Mouse (Mus musculus) heart, postnatal 0 days (tissue): ENCODE data around the gene Nup214. TPM values are rescaled to one million over a fixed set of nuclear protein-coding genes. Genes with fewer than 3 reads are reported as not detected.

Experiments used
- ATAC-seq: fragments of 200-750 bp; cut with Nextera tagmentation; 2 replicates; pipeline ENCODE4 v1.8.0; 2017; ENCODE audit warnings: low read depth, moderate number of reproducible peaks, moderate library complexity; ENCODE audit not compliant: insufficient read depth
- DNase-seq: peaks from one replicate; pipeline ENCODE4 v3.0.0-alpha.2; 2016; ENCODE audit warnings: low spot score
- H3K27ac ChIP-seq: fragments of 300-500 bp; sonication (generic); 2 replicates; pipeline ENCODE4 v1.5.1; 2014; ENCODE audit warnings: low read depth, mild to moderate bottlenecking
- H3K27me3 ChIP-seq: fragments of 300-500 bp; sonication (generic); 2 replicates; pipeline ENCODE4 v1.6.1; 2014; ENCODE audit warnings: low read length, mixed read lengths; ENCODE audit not compliant: control insufficient read depth, insufficient read depth
- H3K36me3 ChIP-seq: fragments of 300-500 bp; sonication (generic); replicated peaks from 2 replicates; pipeline ENCODE4 v1.6.1; 2014; ENCODE audit warnings: low read length, mixed read lengths; ENCODE audit not compliant: control insufficient read depth, insufficient read depth
- H3K4me1 ChIP-seq: fragments of 300-500 bp; sonication (generic); 2 replicates; pipeline ENCODE4 v1.6.1; 2014; ENCODE audit warnings: antibody characterized with exemption; ENCODE audit not compliant: control insufficient read depth, insufficient read depth
- H3K4me2 ChIP-seq: fragments of 300-500 bp; sonication (generic); 2 replicates; pipeline ENCODE4 v1.6.1; 2014; ENCODE audit warnings: low read depth, mild to moderate bottlenecking, low read length, moderate library complexity
- H3K4me3 ChIP-seq: fragments of 300-500 bp; sonication (generic); 2 replicates; pipeline ENCODE4 v1.5.1; 2014; ENCODE audit warnings: low read depth, low read length
- H3K9ac ChIP-seq: fragments of 300-500 bp; sonication (generic); replicated peaks from 2 replicates; pipeline ENCODE4 v1.6.1; 2014; ENCODE audit warnings: low read depth, low read length, mixed read lengths
- H3K9me3 ChIP-seq: fragments of 300-500 bp; sonication (generic); replicated peaks from 2 replicates; pipeline ENCODE4 v1.6.1; 2016; ENCODE audit warnings: low read length; ENCODE audit not compliant: control insufficient read depth
- CTCF ChIP-seq: IDR thresholded peaks from 2 replicates; pipeline ENCODE4 v1.5.1; 2016; ENCODE audit warnings: antibody characterized with exemption, control low read depth, low read depth
- EP300 ChIP-seq: IDR thresholded peaks from 2 replicates; pipeline ENCODE4 v1.6.1; 2016; ENCODE audit warnings: antibody characterized with exemption, low read depth
- WGBS: fragments of 180-500 bp; shearing (Covaris S2); extraction: QIAGEN DNeasy Blood & Tissue Kit; methylation state at CpG from one replicate; pipeline ENCODE4 v1.1.7; 2014; 5-methylcytosine and 5-hydroxymethylcytosine counted together
- polyA plus RNA-seq: library from polyadenylated mRNA; unstranded; fragments of >200 nt; fragmentation: Nextera tagmentation; extraction: Ambion mirVana; gene quantifications from 2 replicates; pipeline ENCODE4 v1.2.1, GENCODE M21; 2015
- total RNA-seq: library from RNA; depleted of rRNA; stranded (reverse); fragments of >200 nt; gene quantifications from 2 replicates; pipeline ENCODE4 v1.2.3, GENCODE M21; 2014; ENCODE audit warnings: low replicate concordance

Nup214 gene
- total and polyA plus RNA-seq, 2 experiments from 2014 or later, result 17.3 to 35.7 TPM

GRCm38 (mm10) chr2:31954779-31955181 lies 19.5 kb upstream of the Nup214 start:
- TF ChIP-seq EP300 (no peak), CTCF (no peak)
- H3K9me3 ChIP-seq, result no peaks in the 10 kb centered on the region
- no peaks in the 10 kb centered on the region for H3K27me3 ChIP-seq
- peak overlapping the region; percentile 87 for H3K27ac ChIP-seq
- no peak overlapping the region for H3K9ac ChIP-seq
- no peak overlapping the region for H3K4me3 ChIP-seq
- H3K4me2 ChIP-seq, result no peak overlapping the region
- H3K4me1 ChIP-seq, result peaks cover 15% of the 10 kb centered on the region; the same call in 1 of the 2 replicates
- WGBS, result 45% methylated on average over 9 of the region's 9 CpGs
- ATAC-seq, result peak; percentile 57
- H3K36me3 ChIP-seq, result no peaks in the 10 kb centered on the region
- DNase-seq, result peak; percentile 53

- TF ChIP-seq CTCF (no peak), EP300 (no peak)
- Histone ChIP-seq H3K36me3 (no peaks in the 10 kb centered on the region), H3K27ac (no peak overlapping the region), H3K27me3 (no peaks in the 10 kb centered on the region), H3K4me1 (peaks cover 13% of the 10 kb centered on the region; the same call in 1 of the 2 replicates), H3K4me2 (no peak overlapping the region), H3K4me3 (no peak overlapping the region), H3K9ac (no peak overlapping the region), H3K9me3 (no peaks in the 10 kb centered on the region)
- no peak for ATAC-seq
- WGBS, result 89% methylated on average over 5 of the region's 5 CpGs
- DNase-seq, result no peak
These were observed 18.6 kb upstream of the Nup214 start for GRCm38 (mm10) chr2:31955686-31956085.

- Histone ChIP-seq H3K4me1 (peaks cover 4% of the 10 kb centered on the region; the same call in 1 of the 2 replicates), H3K4me2 (no peak overlapping the region), H3K4me3 (no peak overlapping the region), H3K36me3 (no peaks in the 10 kb centered on the region), H3K9ac (no peak overlapping the region), H3K27me3 (no peaks in the 10 kb centered on the region), H3K9me3 (no peaks in the 10 kb centered on the region), H3K27ac (no peak overlapping the region)
- ATAC-seq (no peak), DNase-seq (no peak)
- 89% methylated on average over 10 of the region's 10 CpGs for WGBS
- TF ChIP-seq CTCF (no peak), EP300 (no peak)
These were observed 17.0 kb upstream of the Nup214 start for GRCm38 (mm10) chr2:31957211-31957610.

GRCm38 (mm10) chr2:31960986-31961385 lies 13.2 kb upstream of the Nup214 start:
- ATAC-seq (no peak), DNase-seq (no peak)
- WGBS, result 93% methylated on average over 8 of the region's 8 CpGs
- no peak overlapping the region for H3K4me3 ChIP-seq
- H3K4me2 ChIP-seq, result no peak overlapping the region
- H3K27me3 ChIP-seq, result no peaks in the 10 kb centered on the region
- H3K36me3 ChIP-seq, result no peaks in the 10 kb centered on the region
- no peak for TF ChIP-seq CTCF
- no peak for TF ChIP-seq EP300
- H3K27ac ChIP-seq, result no peak overlapping the region
- no peaks in the 10 kb centered on the region for H3K9me3 ChIP-seq
- no peaks in the 10 kb centered on the region for H3K4me1 ChIP-seq
- no peak overlapping the region for H3K9ac ChIP-seq

GRCm38 (mm10) chr2:31961791-31962222 lies 12.4 kb upstream of the Nup214 start:
- no peak overlapping the region for H3K9ac ChIP-seq
- H3K27me3 ChIP-seq, result no peaks in the 10 kb centered on the region
- no peak overlapping the region for H3K4me3 ChIP-seq
- H3K9me3 ChIP-seq, result no peaks in the 10 kb centered on the region
- no peak overlapping the region for H3K27ac ChIP-seq
- no peak for TF ChIP-seq CTCF
- TF ChIP-seq EP300, result no peak
- H3K4me1 ChIP-seq, result no peaks in the 10 kb centered on the region
- H3K36me3 ChIP-seq, result no peaks in the 10 kb centered on the region
- H3K4me2 ChIP-seq, result no peak overlapping the region
- DNase-seq (no peak), ATAC-seq (no peak)
- WGBS, result 60% methylated on average over 4 of the region's 4 CpGs
